Mouse (Mus musculus): ENCODE measurements around the gene Reln.

Gene Reln

DNA sequence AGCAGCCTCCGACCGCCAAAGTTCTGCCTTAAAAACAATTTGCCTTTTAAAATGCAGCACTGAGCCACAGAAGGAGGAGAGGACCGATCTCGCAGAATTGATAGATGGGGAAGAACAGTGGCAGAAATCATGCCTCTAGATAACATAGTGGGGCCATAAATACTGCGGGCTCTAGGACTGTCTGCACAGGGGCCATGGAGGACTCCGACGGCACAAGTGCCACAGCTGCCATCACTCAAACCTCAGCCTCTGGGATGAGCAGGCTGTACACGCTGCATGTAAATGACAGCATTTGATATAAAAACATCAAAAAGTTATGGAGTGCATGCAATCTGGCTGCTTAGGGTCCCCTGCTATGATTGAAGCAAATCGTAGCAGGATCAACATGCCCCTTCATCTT is 227.6 kb downstream of the Reln start:
- DNase-seq (ENCODE audit: low spot score) = no peak

DNA sequence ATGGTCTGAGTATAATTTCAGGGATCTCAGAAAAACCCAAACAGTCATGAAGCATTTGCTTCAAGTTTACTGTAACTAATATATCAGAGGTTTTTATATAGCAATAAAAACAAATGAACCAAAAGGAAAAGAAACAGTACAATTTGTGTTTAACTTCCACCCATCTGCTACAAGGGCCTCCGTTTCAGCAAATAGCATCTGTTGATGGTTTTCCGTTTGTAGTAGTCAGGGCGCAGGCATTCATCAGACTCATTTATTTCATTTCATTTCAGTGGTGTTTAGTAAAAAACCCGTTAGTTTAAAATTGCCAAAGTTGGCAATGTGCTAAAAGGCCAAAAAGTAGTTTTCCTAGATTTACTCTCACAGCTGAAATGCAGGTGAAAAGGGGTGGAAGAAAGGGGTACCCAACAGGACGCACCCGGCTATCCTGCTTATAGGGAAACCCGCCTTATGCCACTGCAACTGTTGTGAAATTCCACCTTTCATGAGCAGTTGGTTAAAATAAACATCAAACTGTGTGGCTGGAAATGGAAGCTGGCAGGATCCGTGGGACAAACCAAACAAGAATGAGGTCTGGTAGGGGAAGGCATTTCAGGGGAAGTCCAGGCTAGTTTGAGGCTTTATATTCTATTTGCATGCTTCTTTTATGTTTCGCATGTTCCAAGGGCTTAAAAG is 237.6 kb downstream of the Reln start:
- DNase-seq (ENCODE audit: low spot score) = no peak

DNA sequence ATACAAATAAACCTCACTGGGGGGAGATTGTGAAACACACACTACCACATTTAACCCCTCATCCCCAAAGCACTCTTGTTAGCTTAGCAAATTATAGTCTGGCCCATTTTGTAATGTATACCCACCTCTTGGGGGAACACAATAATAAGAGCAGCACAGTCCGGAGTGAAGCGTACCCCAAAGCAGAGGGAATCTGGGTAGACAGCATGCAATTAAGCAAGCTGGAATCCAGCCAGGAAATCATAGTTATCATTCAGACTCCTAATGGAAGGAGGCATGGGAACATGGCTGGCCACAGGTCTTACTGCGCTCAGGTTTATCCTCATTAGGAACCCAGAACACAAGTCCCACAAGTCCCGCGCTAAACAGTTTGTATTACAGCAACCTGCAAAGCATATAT is 249.5 kb downstream of the Reln start:
- DNase-seq (ENCODE audit: low spot score) = no peak

DNA sequence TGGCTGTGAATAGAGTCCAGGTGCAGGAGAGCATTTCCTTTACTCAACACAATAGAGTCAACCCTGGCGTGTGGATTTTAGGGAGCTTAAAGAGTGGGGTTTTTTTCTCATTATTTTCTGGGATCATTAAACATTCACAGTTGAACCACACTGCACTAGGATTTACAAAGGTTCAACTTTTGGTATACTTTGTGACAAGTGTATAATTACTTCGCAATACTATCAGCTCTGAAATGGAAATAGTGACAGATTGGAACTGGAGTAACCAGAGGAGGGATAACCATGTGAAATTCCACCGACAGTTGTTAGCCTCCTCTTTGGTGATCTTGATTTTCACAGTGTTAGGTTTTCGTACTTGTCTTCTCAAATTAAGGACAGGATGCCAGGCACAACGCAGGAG is 250.5 kb downstream of the Reln start:
- no peak for DNase-seq (ENCODE audit: low spot score)

DNA sequence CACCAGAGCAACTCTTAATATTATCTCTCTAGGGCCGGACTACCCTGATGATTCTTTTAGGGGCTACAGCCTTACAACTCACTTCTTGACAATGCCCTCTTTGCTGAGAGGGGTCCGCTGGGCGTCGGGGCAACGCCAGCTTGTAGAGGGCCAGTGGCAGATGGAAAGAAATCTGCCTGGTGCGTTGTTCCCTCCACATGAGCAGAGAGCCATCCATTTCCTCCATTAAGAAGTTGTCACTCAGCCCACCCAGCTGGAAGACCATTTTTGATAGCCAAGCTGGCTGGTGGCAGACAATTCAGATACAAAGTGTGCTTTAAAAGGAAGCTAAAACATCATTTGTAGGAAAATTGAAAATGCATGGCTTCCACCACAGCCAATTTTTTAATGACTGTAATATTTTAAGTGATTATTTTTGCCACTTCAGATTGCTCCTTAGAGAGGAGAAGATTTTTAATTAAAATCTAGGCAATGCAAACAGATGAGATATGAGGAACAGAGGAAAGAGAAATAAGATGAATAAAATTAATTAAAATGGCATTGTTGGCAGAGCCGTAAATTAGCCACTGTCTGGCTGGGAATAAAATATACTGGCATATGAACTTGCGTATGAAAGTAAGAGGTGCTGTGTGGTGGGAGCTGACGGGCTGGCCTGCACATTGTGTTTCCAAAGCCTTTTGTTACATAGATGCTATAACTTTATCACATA is 251.2 kb downstream of the Reln start:
- DNase-seq (ENCODE audit: low spot score) = no peak

DNA sequence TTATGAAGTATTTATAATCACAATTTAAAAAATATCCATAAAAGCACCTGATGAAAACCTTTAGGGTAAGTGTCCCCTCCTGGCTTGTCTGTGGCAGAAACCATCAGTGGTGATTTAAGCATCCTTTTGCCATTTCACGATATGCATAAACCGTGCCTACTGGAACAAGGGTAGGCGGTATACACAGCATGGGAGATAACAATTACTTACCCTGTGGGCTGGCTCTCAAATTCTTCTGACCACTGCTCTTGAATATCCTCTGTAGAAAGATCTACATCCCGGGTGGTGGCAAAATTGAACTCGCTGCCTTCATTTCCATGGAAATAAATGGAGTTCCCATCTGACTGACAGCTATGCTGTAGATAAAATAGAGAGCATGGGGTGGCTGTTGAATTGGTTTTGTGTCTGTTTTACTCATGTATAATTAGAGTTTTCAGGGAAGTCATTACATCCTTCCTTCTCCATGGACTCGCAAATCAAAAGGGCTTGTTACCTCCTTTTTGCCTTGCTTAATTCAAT is 264.0 kb downstream of the Reln start:
- no peak for DNase-seq (ENCODE audit: low spot score)

DNA sequence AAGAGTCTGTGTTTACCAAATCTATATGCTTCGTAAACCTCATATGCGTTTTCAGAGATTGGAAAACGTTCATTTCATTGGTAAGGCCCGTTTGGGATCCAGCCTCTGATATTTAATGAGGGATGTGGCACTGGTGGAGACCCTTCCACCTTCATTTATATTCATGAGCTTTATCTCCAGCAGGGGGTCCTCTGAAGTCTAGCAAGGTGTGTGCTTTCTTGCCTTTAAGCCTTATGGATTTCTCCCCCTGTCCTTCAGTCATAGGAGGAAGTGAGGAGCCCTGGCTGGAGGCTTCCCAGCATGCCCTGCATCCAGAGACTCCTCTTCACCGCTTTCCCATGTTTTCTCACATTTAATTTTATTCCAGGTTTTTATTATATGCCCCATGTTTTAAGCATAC is 269.5 kb downstream of the Reln start:
- DNase-seq (ENCODE audit: low spot score) = no peak

DNA sequence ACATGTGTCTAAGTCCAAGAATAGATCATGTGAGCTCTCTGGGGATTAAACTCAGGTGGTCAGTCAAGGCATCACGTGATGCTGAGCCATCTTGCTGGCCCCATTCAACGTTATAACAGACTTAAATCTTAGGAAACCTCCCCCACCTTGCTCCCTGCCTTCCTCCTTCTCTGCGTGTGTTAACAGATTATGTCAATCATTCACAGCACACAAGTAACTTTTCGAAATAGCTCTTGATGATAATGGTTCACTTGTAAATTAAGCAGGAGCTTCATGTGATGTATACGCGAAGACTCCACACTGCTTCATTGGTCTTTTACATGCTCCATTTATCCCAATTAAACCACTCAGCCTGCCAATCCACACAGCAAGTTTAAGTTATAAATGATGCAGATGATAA is 271.9 kb downstream of the Reln start:
- DNase-seq (ENCODE audit: low spot score) = no peak

DNA sequence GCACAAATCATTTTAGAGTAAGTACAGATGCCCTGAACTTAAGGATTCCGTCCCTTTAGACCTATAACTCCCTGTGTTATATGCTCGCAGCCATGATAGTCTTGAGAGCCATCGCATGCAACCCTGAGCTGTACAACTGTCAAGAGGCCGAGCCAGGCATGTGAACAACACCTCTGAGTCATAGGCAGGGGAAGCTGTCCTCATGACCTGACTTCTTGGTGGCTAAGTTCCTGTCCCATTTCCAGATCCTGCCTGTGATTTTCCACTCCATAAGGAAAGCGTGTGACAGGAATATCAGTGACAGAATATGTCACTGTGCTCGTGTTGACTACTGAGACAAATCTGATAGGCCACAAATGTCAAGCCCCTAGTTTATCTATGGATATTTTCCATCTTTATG is 285.3 kb downstream of the Reln start:
- no peak for DNase-seq (ENCODE audit: low spot score)

DNA sequence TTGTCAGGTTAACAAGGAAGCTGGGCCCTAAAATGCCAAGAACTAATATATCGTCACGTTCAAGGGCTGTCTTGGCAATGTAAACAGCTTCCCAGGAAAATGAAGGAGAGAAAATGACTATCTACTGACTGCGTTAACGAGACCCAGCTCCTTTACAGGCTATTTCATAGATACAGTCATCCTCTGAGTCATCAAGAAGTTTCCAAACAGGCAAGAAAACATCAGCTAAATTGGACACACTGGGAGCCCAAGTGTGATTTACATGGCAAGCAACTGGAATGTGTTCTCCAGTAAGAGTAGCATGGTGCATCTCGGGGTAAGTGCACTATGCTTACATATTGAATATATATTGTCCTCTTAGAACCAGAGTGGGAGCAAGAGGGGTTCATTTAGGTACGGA is 302.7 kb downstream of the Reln start:
- no peak for DNase-seq (ENCODE audit: low spot score)

DNA sequence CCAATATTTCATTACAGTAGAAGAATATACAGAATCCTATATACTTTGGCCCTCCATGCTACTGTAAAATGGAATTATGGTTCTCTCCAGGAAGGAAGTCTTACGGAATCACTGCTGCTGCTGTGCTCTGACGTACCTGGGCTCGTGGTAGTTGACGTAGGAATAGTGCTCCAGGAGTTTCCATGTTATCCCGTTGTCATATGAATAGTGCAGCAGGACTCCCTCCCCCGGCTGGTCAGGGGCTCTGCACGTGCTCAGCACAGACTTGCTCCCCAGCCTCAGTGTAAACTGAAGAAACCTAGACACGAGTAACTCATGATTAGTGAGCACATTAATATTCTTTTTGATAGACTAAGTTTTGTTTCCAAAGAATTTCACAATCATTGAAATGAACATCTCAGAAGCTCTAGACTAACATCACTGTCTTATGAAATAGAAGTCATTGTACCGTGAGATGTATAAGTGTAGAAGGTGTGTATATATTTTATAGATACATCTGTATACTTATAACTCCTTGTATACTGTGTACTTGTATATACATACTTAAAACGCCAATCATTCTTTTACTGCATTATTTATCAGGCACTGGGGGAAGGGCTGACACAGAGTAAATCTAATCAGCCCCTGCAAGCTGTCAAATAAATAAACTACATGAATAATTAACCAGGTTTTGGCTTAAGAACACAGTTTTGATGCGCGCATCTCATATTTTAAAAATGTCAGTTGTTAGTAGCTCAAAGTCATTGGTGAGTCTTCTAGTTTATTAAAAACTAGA is 304.9 kb downstream of the Reln start:
- no peak for DNase-seq (ENCODE audit: low spot score)

DNA sequence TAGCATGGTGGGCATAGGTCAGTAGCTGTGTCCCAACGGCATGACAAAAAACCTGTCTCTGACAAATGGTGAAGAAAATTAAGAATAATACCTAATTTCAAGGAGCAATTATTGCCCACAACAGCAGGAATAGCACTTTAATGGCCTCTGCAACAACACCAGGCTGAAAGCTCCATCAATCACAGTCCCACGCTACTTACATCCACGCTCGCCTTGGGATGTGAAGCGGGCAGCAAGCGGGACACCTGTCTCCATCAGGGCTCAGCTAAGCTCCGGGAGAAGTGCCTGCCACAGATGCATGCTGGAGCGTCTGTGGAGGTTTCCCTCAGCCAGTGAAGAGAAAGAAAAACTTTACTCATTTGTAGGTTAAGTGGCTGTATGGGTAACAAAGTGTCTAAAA is 309.3 kb downstream of the Reln start:
- DNase-seq (ENCODE audit: low spot score) = no peak

DNA sequence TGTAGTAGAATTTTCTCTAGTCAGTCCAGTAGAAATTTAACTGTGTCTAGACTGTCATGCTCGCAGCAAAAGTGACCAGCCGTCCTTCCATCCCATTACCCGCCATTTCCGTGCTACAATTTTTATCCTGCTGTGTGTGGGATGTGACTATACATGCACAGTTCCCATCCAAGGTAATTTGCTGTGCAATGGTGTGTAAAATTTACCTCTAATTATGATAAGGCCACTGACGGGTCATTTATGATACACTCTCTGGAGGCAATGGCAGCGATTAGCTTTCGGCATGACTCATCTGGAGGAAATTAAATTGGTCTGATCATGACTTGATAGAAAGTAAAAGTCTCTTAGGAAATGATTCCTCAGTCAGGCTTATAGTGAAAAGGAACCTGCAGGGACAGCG is 311.5 kb downstream of the Reln start:
- no peak for DNase-seq (ENCODE audit: low spot score)

DNA sequence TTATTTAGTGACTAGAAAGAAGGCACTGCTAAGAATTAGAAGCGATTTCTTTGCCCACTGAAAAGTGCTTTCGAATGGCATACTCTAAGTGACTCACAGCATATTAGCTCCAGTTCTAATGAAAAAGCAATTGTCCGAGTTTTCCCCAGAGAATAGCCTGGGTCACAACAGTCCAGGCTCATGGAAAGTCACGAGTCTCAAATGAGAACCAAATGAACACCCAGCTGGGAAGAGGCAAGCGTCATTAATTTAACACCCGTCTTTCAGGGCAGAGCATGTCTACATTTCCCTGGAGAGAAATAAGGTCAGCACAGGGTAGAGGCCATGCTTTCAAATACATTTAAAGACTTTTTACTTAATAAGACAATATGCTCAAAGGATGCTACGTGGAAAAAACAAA is 312.8 kb downstream of the Reln start:
- DNase-seq (ENCODE audit: low spot score) = no peak

DNA sequence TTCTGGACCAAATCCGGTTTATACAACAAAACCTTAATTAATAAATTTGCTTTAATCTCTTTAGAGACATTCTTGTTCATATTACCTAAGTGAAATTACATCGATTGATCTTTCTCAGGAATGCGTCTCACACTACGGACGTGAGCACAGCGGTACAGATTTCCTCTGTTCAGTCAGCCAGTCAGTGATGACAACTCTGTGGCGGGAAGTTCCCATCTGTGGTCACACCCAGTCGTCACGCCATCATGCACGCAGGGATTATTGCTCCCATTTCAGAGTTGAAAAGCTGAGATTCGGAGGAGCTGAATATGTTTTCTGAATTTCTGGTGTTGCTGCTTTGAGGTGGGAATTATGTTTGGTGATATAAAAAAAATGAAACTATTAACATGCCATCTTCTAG is 316.1 kb downstream of the Reln start:
- DNase-seq (ENCODE audit: low spot score) = no peak

DNA sequence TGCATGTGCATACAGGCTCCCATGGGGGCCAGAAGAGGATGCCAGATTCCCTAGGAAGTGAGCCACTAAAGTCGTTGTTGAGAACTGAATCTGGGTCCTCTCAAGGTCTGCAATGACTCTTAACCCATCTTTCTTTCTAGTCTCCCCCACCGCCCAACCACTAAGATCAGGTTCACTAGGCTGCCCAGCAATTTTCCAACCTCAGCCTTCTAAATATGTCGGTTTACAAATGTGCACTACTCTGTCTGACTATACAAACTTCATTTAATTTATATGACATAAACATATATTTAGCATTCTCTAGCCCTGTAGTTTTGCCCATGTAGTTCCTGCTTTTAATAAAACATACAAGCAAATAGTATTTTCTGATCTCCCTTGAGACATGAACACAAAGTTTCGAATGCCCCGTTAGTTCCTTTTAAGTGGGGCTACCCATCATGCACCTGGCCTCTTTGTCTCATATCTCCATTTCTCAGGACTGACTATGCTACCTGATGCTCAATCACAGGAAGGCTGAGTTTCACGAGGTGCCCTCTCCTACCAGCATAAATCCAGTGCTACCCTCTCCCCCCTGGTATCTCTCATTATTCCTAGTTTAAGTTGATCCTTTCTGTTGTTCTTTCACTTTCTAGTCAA is 317.1 kb downstream of the Reln start:
- DNase-seq (ENCODE audit: low spot score) = no peak

DNA sequence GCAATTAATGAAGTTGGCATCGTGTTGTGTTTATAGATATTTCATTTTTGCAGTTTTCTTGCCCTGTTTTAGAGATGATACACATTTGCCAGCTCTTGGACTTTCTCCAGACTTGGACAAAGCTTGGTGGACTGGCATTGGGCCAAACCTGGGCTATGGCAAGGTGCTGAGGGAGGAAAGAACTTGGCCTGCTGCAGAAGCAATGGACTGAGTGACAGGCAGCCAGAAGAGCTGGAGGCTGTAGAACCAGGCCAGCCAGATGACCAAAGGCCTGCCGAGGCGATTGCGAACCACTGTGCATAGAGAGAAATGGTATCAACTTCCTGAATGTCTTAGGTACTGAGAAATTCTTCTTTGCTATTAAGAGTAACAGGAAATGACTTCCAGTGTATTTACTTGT is 318.8 kb downstream of the Reln start:
- no peak for DNase-seq (ENCODE audit: low spot score)

DNA sequence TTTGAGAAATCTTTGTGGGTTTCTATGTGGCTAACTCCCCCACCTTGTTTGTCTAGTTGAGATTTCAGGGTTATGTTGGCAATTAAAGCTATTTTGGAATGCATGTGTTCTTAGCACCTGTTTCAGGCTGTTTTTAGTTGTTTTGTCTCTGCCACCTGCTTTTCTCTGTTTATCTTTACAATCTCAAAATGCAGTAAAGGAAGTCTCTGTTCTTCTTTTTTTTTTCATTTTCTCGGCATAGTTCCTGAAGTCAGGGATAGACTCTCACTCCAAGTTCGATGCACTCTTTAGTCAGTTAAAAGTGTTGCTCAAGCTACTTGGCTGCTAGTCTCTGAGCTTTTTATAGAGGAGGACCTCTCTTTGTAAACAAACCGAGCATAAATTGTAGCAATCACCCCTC is 320.4 kb downstream of the Reln start:
- DNase-seq (ENCODE audit: low spot score) = no peak

DNA sequence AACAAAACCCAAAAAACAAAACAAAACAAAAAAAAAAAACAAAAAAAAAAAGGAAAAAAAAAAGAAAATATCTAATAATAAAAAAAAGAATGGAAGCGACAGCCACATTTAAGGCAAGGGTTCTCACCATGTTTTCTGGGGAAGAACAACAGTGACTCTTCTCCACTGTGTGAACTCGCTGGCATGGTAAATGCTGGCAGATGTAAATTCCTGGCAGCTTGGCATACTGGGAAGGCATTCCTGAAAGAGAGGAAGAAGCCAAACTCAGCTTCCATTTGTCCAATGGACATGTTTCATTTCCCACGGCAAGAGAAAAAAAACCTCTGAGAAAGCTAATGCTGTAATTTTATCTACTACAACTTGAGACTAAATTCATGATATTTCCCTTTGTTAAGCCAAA is 326.6 kb downstream of the Reln start:
- DNase-seq (ENCODE audit: low spot score) = no peak

DNA sequence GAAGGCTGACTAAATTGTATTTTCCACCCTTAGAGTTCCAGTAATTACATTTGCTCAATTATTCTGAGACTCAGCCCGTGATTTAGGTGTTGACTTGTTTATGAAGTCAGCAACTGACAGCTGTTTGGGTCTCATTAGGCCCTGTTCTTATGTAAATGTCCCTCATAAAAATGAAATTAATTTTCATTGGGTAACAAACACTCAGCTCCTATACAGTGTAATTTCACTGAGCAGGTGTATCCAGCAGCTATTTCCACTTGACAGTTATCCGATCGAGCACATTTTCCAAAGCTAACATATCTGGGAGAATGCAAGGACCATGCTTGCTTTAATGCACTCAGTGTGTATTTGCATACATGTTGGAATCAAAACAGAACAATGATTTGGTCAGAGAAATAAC is 330.0 kb downstream of the Reln start:
- DNase-seq (ENCODE audit: low spot score) = no peak

DNA sequence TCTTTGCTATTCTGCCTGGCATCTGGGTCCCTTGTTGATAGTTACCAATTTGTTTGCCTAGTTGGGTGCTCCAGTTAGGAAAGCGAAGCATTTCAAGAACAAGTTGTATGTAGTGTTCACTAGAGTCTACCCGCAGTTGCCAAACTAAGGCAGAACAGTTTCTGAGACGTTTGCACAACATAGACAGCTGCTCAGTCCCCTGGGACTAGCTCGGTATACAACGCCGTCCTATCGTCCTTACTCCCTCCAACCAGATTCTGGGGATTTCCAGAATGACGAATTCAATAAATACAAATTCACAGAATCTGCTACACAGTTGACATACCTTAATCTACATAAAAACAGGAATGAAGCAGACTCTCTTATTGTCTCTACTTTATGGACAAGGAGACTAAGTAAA is 335.4 kb downstream of the Reln start:
- DNase-seq (ENCODE audit: low spot score) = no peak

DNA sequence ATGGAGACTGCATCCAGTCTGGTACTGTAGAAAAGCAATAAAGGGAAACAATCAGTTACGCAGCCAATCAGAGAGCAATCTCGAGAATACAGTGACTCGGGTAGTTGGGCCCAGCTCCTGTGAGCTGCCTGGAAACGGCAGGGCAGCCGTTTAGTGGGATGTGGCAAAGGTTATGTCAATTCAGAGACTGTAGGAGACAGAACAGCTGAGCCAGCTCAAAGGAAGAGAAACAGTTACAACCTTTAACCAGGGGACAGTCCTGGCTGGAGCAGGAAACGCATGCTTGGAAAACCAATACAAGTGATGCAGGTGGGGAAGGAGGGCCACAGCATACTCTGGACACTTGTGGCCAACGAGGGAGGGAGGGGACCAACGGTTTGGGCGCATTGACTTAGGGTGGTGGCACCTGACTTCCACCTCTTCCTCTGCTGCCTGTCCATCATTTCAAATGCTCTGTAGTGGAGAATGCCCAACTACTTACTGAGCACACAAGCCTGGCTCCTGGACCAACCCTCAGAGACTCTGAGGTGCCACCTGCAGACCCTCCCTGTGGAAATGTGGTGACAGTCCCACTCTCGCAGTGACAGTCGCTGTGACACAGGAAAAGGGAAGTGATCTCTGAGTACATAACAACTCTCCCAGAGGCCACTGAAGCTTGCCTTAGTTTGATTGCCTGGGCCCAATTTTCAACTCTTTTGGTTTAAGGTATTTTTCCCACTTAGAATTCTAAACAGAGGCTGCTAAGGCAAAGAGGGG is 337.0 kb downstream of the Reln start:
- no peak for DNase-seq (ENCODE audit: low spot score)

All from spleen, adult 12 weeks (tissue).